Mouse (Mus musculus) spleen, adult 2 months (tissue): ENCODE measurements around the gene Zfp770.

Experiments
- CTCF ChIP-seq: fragments of 200-500 bp; IDR thresholded peaks from 2 replicates; pipeline ENCODE4 v1.5.1; 2011; ENCODE audit warnings: mild to moderate bottlenecking, inconsistent platforms; ENCODE audit not compliant: insufficient read depth, insufficient read length, insufficient replicate concordance; ENCODE audit errors: extremely low read depth
- POLR2A ChIP-seq: fragments of 200-500 bp; IDR thresholded peaks from 2 replicates; pipeline ENCODE4 v1.6.1; 2011; ENCODE audit warnings: low read depth, low read length, inconsistent platforms

DNA sequence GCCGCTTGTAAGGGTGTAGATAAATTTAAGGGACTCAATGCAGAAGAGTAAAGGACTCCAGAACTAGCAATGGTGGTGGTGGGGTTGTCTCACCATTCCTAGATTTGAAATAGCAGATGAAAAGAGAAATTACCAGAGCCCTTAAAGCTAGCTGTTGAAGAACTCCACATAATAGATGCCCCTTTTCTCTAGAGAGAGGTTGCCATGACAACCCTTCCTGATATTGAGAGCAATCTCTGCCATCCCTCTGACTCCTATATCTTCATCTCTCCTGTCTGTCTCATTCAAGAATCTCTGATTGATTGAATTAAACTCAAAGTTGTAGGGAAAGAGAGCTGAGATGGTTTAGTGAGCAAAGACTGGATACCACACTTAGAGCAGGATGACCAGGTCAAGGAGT lies 35.3 kb upstream of the Zfp770 start:
- no peak for TF ChIP-seq POLR2A
- TF ChIP-seq CTCF, result no peak
